Mouse (Mus musculus): ENCODE measurements around the gene Ccnd3. TPM values are rescaled to one million over a fixed set of nuclear protein-coding genes. Genes with fewer than 3 reads are reported as not detected.
"Not testable (repeated sequence)": the region's sequence is repeated elsewhere in the genome, so short reads cannot be mapped to it uniquely, and the experiment has no call there.

The Ccnd3 gene
- polyA plus RNA-seq, 1 experiment: 1,622 TPM

DNA sequence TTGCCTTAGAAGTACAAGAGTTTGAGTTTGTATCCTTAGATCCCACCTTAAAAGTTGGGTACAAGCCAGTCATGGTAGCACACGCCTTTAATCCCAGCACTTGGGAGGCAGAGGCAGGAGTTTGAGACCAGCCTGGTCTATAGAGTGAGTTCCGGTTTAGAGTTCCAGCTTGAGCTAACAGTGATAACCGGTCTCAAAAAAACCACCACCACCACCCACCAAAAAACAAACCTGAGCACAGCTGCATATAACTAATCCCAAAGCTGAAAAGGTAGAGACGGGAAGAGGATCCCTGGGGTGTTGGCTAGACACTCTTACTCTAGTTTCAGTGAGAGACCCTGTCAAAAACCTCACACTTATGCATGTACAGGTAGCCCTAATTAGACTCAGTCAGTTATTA lies 111.8 kb downstream of the Ccnd3 start:
- no peaks in the 10 kb centered on the region for H3K27me3 ChIP-seq (ENCODE audit: control insufficient read depth, insufficient read depth, low read length)
- WGBS: 97% methylated on average over 4 of the region's 4 CpGs
- H3K4me1 ChIP-seq (replicated peaks; ENCODE audit: control insufficient read depth, insufficient read depth, low read length): peaks cover 10% of the 10 kb centered on the region
- no peak for DNase-seq
- TF ChIP-seq POLR2A (IDR thresholded peaks at IDR 0.05; ENCODE audit: control insufficient read depth, extremely low read depth, insufficient read depth, low read length, poor library complexity) (no peak), CTCF (IDR thresholded peaks at IDR 0.05; ENCODE audit: borderline replicate concordance, control insufficient read depth, extremely low read depth, insufficient read depth, low read length, poor library complexity) (no peak)
- peaks cover 4% of the 10 kb centered on the region for H3K36me3 ChIP-seq (ENCODE audit: control insufficient read depth, insufficient read depth, low read length)
- no peak overlapping the region for H3K27ac ChIP-seq (ENCODE audit: control insufficient read depth, insufficient read depth, low read length)
- no peak overlapping the region for H3K4me3 ChIP-seq (ENCODE audit: control insufficient read depth, insufficient read depth, low read length)

DNA sequence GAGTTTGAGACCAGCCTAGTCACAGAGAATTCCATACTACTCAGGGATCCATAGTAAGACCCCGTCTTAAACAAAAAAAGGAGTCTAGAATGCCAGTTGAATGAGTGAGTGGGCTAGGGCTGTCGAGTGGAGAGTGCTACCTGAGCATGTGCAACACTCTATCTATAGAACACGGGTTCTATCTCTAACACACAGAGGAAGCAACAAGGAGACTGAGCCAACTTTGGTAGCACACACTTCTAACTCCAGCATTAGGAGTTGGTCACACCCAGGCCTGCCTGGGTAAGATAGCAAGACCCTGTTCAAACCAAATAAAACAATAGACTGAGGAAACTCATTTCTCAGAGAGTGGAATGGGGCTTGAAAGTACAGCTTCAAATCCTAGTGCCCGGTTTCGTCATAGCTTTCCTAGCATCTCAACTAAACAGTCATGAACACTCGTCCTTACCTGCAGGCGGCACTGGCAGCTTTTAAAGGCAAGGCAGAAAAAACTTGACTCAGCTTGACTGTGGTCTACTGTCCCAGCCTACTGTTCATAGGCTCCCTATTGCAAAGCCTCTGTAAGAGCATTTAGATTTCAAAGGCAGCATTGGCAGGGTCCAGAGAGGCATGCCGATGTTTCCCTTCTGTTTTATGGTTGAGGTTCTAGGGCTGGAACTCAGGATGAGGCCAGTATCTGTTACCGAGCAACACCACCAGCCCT lies 112.9 kb downstream of the Ccnd3 start:
- H3K4me1 ChIP-seq (replicated peaks; ENCODE audit: control insufficient read depth, insufficient read depth, low read length): peaks cover 1% of the 10 kb centered on the region; the same call in 1 of the 2 replicates
- no peak overlapping the region for H3K27ac ChIP-seq (ENCODE audit: control insufficient read depth, insufficient read depth, low read length)
- no peaks in the 10 kb centered on the region for H3K27me3 ChIP-seq (ENCODE audit: control insufficient read depth, insufficient read depth, low read length)
- no peak overlapping the region for H3K4me3 ChIP-seq (ENCODE audit: control insufficient read depth, insufficient read depth, low read length)
- DNase-seq: no peak
- WGBS: 97% methylated on average over 9 of the region's 9 CpGs
- TF ChIP-seq CTCF (IDR thresholded peaks at IDR 0.05; ENCODE audit: borderline replicate concordance, control insufficient read depth, extremely low read depth, insufficient read depth, low read length, poor library complexity) (no peak), POLR2A (IDR thresholded peaks at IDR 0.05; ENCODE audit: control insufficient read depth, extremely low read depth, insufficient read depth, low read length, poor library complexity) (no peak)
- H3K36me3 ChIP-seq (ENCODE audit: control insufficient read depth, insufficient read depth, low read length): peaks cover 15% of the 10 kb centered on the region

DNA sequence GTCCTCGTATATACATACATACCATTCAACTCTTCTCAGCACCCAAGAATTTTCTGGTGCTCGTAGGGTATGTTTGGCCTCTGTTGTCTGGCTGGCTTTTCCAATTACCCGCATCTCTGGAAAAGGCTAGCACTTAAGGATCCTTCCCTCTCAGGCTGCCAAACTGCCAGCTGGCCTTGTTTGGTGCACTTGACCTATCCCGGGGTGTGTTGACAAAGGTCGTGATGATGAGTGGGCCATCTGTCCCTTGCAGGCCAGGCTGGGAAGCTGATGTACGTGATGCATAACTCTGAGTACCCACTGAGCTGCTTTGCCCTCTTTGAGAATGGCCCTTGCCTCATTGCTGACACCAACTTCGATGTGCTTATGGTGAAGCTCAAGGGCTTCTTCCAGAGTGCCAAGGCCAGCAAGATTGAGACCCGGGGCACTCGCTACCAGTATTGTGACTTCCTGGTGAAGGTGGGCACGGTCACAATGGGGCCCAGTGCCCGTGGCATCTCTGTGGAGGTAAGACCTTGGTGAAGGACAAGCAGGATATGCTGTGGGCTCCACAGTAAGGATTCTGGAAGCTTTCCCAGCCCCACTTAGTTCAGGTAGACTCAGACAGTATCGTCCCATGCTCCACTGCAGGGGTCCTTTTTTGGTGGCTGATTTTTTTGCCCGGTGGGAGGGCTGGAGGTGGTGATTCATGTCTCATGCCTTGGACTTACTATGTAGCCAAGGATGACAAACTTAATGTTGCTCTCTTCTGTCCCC lies 113.9 kb downstream of the Ccnd3 start:
- H3K27me3 ChIP-seq (ENCODE audit: control insufficient read depth, insufficient read depth, low read length): no peaks in the 10 kb centered on the region
- H3K4me1 ChIP-seq (replicated peaks; ENCODE audit: control insufficient read depth, insufficient read depth, low read length): no peaks in the 10 kb centered on the region
- no peak for DNase-seq
- H3K36me3 ChIP-seq (ENCODE audit: control insufficient read depth, insufficient read depth, low read length): peaks cover 25% of the 10 kb centered on the region
- TF ChIP-seq CTCF (IDR thresholded peaks at IDR 0.05; ENCODE audit: borderline replicate concordance, control insufficient read depth, extremely low read depth, insufficient read depth, low read length, poor library complexity) (no peak), POLR2A (IDR thresholded peaks at IDR 0.05; ENCODE audit: control insufficient read depth, extremely low read depth, insufficient read depth, low read length, poor library complexity) (no peak)
- no peak overlapping the region for H3K27ac ChIP-seq (ENCODE audit: control insufficient read depth, insufficient read depth, low read length)
- no peak overlapping the region for H3K4me3 ChIP-seq (ENCODE audit: control insufficient read depth, insufficient read depth, low read length)
- 97% methylated on average over 13 of the region's 13 CpGs for WGBS

DNA sequence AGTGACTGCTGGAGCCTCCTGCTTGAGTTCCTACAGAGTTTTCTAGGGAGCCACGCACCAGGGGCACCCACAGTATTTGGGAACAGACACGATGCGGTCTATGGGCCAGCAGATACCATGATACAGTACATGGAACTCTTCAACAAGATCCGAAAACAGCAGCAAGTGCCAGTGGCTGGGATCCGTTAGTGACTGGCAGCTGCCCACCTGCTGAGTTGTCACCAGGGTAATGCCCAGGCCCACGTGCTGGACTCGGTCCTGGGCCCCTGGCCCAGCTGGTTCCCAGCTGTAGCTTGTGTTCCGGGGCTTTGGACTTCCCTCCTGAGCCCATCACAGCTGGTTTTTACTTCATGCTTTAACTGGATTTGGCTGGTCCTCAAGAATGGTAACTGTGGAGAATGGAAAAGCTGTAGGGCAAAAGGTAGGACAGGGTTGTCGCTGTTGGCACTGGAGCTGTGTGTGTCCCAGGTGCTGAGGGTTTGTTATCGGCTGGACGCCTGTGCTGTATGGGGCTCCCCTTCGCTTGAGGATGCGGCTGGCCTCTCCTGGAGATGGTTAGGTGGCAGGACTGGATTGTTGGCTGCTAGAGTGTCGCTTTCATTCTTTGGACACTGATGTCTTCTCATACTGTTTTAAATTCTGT lies 118.2 kb downstream of the Ccnd3 start:
- H3K4me1 ChIP-seq (replicated peaks; ENCODE audit: control insufficient read depth, insufficient read depth, low read length): no peaks in the 10 kb centered on the region
- no peaks in the 10 kb centered on the region for H3K27me3 ChIP-seq (ENCODE audit: control insufficient read depth, insufficient read depth, low read length)
- TF ChIP-seq CTCF (IDR thresholded peaks at IDR 0.05; ENCODE audit: borderline replicate concordance, control insufficient read depth, extremely low read depth, insufficient read depth, low read length, poor library complexity) (no peak), POLR2A (IDR thresholded peaks at IDR 0.05; ENCODE audit: control insufficient read depth, extremely low read depth, insufficient read depth, low read length, poor library complexity) (no peak)
- 98% methylated on average over 14 of the region's 14 CpGs for WGBS
- peaks cover 32% of the 10 kb centered on the region for H3K36me3 ChIP-seq (ENCODE audit: control insufficient read depth, insufficient read depth, low read length)
- H3K27ac ChIP-seq (ENCODE audit: control insufficient read depth, insufficient read depth, low read length): no peak overlapping the region
- no peak overlapping the region for H3K4me3 ChIP-seq (ENCODE audit: control insufficient read depth, insufficient read depth, low read length)
- no peak for DNase-seq

DNA sequence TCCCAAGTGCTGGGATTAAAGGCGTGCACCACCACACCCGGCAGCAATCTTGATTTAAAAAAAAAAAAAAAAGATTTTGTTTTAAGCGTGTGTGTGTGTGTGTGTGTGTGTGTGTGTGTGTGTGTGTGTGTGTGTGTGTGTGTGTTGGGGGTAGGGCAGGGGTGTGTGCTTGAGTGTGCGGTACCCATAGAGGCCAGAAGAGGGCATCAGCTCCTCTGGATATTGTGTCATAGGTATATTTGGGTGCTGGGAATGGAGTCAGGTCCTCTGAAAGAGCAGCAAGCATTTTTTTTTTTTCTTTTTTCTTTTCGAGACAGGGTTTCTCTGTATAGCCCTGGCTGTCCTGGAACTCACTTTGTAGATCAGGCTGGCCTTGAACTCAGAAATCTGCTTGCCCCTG lies 119.7 kb downstream of the Ccnd3 start:
- not testable (repeated sequence) for H3K4me3 ChIP-seq (ENCODE audit: control insufficient read depth, insufficient read depth, low read length); H3K27ac ChIP-seq (ENCODE audit: control insufficient read depth, insufficient read depth, low read length); H3K4me1 ChIP-seq (replicated peaks; ENCODE audit: control insufficient read depth, insufficient read depth, low read length); DNase-seq; H3K27me3 ChIP-seq (ENCODE audit: control insufficient read depth, insufficient read depth, low read length)
- peaks cover 28% of the 10 kb centered on the region for H3K36me3 ChIP-seq (ENCODE audit: control insufficient read depth, insufficient read depth, low read length)
- 89% methylated on average over 4 of the region's 5 CpGs for WGBS

DNA sequence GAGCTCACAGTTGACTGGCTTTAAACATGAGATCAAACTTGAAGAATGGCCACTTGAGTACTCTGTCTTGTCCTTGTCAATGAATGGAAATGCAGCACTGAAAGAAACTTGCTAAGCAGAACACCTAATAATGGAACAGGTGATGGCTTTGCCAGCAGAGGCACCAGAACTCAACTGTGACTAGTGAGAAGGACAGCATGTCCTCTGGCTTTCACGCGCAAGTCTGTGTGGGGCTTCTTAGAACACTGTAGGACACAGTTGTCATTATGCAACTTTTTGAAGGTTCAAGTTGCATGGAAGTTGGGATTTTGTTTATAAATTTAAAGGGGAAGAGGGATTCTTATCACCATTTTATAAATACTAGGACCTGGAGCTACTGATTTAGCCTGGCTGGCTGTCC lies 120.2 kb downstream of the Ccnd3 start:
- Histone ChIP-seq H3K36me3 (ENCODE audit: control insufficient read depth, insufficient read depth, low read length) (peaks cover 28% of the 10 kb centered on the region), H3K4me3 (ENCODE audit: control insufficient read depth, insufficient read depth, low read length) (no peak overlapping the region), H3K4me1 (replicated peaks; ENCODE audit: control insufficient read depth, insufficient read depth, low read length) (peaks cover 6% of the 10 kb centered on the region), H3K27me3 (ENCODE audit: control insufficient read depth, insufficient read depth, low read length) (no peaks in the 10 kb centered on the region), H3K27ac (ENCODE audit: control insufficient read depth, insufficient read depth, low read length) (no peak overlapping the region)
- no peak for DNase-seq
- WGBS: 97% methylated on average over 2 of the region's 2 CpGs
- TF ChIP-seq POLR2A (IDR thresholded peaks at IDR 0.05; ENCODE audit: control insufficient read depth, extremely low read depth, insufficient read depth, low read length, poor library complexity) (no peak), CTCF (IDR thresholded peaks at IDR 0.05; ENCODE audit: borderline replicate concordance, control insufficient read depth, extremely low read depth, insufficient read depth, low read length, poor library complexity) (no peak)

All from thymus, adult 2 months (tissue).